Mouse (Mus musculus) retina, embryonic 14.5 days (tissue): ENCODE measurements around the gene Btbd16.

Experiments
- DNase-seq: peaks from one replicate; pipeline ENCODE4 v3.0.0-alpha.2; 2015; ENCODE audit warnings: low spot score

Gene Btbd16

DNA sequence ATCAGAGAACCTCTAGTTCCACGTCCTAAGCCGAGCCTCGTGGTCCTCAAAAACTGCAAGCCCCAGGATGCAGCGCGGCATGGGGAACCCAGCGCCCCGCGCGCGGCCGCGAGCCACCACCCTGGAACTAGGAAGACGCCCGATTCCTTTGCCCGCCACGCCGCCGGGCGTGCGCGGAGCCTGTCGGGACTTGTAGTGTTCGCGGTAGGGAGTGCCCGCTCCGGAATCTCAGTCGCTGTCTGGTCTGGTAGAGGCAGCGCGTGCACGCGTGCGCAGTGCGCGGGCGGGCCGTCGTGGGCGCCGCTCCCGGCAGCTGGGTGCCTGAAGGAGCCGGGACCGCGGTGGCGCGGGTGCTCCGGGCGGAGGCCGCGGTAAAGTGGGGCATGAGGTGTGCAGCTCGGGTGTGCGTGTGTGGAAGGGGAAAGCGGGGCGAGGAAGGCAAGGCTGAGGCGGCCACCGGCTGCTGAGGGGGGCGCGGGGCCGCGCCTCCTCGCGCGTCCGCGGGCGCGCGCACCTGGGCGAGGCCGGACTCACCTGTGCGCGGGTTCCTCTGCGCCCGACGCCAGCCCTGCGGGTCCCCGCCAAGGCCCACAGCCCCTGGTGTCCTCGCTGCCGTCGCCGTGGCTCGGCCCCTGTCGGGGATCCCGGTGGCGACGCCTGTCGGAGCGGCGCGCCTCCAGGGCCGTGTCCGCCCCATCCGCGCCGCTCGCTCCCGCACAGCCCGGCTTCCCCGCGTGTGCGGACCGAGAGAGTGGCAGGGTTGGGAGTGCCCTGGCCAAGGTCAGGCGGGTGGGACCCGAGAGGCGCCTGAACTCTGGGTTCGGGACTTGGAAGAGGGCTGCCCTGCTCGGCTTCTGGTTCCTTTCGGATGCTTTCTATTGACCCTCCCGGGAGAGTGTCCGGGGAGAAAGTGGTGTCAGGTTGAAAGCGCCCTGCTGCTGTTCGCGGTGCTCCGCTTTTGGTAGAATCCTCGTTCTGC lies 92.0 kb downstream of the Btbd16 start, which contains the start of gene Plekha1:
Gene Plekha1, plus strand, starts transcription at position 144 of the 979 bp plus-strand sequence.
- peak; percentile 98 for DNase-seq

DNA sequence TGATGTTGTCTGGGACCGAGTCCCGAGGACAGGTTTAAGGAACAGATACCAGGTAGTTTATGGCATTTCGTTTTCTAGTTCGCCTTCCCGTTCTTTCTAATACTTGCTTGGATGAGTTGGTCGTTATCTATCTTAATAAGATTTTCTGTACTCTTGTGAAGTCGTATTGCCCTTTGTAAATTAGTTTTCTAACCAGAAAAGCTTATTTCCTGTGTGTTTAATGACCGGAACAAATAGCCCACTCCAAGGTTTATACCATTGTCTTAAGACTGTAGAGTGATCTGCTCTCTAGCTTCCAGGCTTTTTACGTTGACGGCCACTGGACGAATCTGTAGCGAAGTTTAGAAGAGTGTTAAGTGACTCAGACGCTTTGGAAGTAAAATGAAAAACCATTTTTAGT lies 92.8 kb downstream of the Btbd16 start:
- no peak for DNase-seq

DNA sequence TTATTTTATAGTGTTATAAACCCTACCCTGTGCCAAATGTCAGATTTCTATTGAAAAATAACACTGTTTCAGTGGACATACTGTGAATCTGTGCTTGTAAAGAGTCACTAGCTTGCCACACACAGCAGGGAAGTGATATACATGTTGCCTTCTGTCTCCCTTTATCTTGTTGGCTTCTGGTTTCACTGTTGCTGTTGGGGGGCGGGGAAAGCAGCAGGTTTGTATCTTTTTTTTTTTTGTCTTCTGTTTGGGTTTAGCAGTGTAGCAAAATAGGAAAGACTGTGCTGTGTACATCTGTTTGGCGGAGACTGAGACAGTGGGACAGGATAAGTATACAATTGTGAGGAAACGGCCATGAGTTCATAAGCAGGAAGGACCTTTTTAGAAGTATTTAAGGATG lies 93.4 kb downstream of the Btbd16 start:
- no peak for DNase-seq
